Mouse (Mus musculus) ES-Bruce4 (cell line): ENCODE measurements around the gene Abcb9.

ENCODE experiments used
- CTCF ChIP-seq: IDR thresholded peaks from one replicate; pipeline ENCODE4 v1.8.1; 2011; ENCODE audit warnings: low read depth, low read length
- POLR2A ChIP-seq: IDR thresholded peaks from one replicate; pipeline ENCODE4 v1.8.1; 2011; ENCODE audit warnings: low read length; ENCODE audit not compliant: insufficient read depth

DNA sequence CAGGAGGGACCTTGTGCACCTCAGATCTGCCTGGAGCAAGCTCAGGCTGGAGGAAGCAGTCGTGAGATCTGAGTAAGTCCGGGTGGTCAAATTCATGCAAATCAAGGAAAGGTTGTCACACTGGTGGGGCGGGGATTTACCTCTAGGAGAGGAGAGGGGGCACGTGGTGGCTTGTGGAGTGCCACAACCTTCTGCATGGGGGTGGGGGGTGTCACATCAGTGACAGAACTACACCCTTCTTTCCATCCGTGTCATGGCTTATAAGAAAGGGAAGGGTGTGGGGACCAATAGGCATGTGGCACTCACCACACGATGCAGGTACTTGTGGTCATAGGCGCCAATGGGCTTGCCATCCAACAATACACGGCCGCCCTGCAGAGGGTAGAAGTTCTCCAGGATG, 19.9 kb downstream of the Abcb9 start:
- TF ChIP-seq CTCF, result no peak
- TF ChIP-seq POLR2A, result no peak
